Mouse (Mus musculus) intestine, embryonic 14.5 days (tissue): ENCODE measurements around the gene Tcp1. TPM values are rescaled to one million over a fixed set of nuclear protein-coding genes. Genes with fewer than 3 reads are reported as not detected.
A peak's percentile ranks its signal among the peaks of the same experiment; 100 is the strongest.

Source experiments
- ATAC-seq: fragments of 200-750 bp; cut with Nextera tagmentation; replicated peaks from 2 replicates; pipeline ENCODE4 v1.8.0; 2017; ENCODE audit warnings: low read depth, moderate number of reproducible peaks, moderate TSS enrichment, moderate library complexity; ENCODE audit not compliant: low FRiP score, low TSS enrichment
- DNase-seq: peaks from one replicate; pipeline ENCODE4 v3.0.0-alpha.2; 2018; ENCODE audit warnings: low spot score
- H3K27ac ChIP-seq: fragments of 300-500 bp; sonication (generic); 2 replicates; pipeline ENCODE4 v1.5.1; 2014; ENCODE audit warnings: low read depth, mild to moderate bottlenecking, control low read depth
- H3K27me3 ChIP-seq: fragments of 300-500 bp; sonication (generic); replicated peaks from 2 replicates; pipeline ENCODE4 v1.6.1; 2014; ENCODE audit warnings: low read length, control low read depth; ENCODE audit not compliant: control insufficient read depth, insufficient read depth
- H3K36me3 ChIP-seq: fragments of 300-500 bp; sonication (generic); 2 replicates; pipeline ENCODE4 v1.6.1; 2014; ENCODE audit warnings: low read length, control low read depth; ENCODE audit not compliant: control insufficient read depth, insufficient read depth
- H3K4me1 ChIP-seq: fragments of 300-500 bp; sonication (generic); replicated peaks from 2 replicates; pipeline ENCODE4 v1.6.1; 2014; ENCODE audit warnings: low read length, control low read depth, mixed read lengths; ENCODE audit not compliant: control insufficient read depth, insufficient read depth
- H3K4me2 ChIP-seq: fragments of 300-500 bp; sonication (generic); 2 replicates; pipeline ENCODE4 v1.6.1; 2014; ENCODE audit warnings: low read length
- H3K4me3 ChIP-seq: fragments of 300-500 bp; sonication (generic); 2 replicates; pipeline ENCODE4 v1.5.1; 2014; ENCODE audit warnings: low read depth, low read length, control low read depth, mixed read lengths
- H3K9ac ChIP-seq: fragments of 300-500 bp; sonication (generic); 2 replicates; pipeline ENCODE4 v1.6.1; 2014; ENCODE audit warnings: mild to moderate bottlenecking, low read length
- H3K9me3 ChIP-seq: fragments of 300-500 bp; sonication (generic); 2 replicates; pipeline ENCODE4 v1.6.1; 2016; ENCODE audit warnings: low read length, control low read depth; ENCODE audit not compliant: control insufficient read depth
- WGBS: fragments of 180-500 bp; shearing (Covaris S2); extraction: QIAGEN DNeasy Blood & Tissue Kit; methylation state at CpG from one replicate; pipeline ENCODE4 v1.1.7; 2014; 5-methylcytosine and 5-hydroxymethylcytosine counted together
- polyA plus RNA-seq: library from polyadenylated mRNA; unstranded; fragments of >200 nt; fragmentation: Nextera tagmentation; extraction: Ambion mirVana; gene quantifications from 2 replicates; pipeline ENCODE4 v1.2.1, GENCODE M21; 2014

The Tcp1 gene
- polyA plus RNA-seq, 1 experiment from 2014 or later: 447 TPM

GRCm38 (mm10) chr17:12904349-12904748 is 11.2 kb upstream of the Tcp1 start:
- Histone ChIP-seq H3K4me2 (no peak overlapping the region), H3K4me3 (no peak overlapping the region), H3K4me1 (no peaks in the 10 kb centered on the region), H3K9ac (no peak overlapping the region), H3K27ac (no peak overlapping the region), H3K9me3 (no peaks in the 10 kb centered on the region), H3K27me3 (no peaks in the 10 kb centered on the region), H3K36me3 (peaks cover 7% of the 10 kb centered on the region; the same call in 1 of the 2 replicates)
- DNase-seq (no peak), ATAC-seq (no peak)
- 83% methylated on average over 1 of the region's 1 CpGs for WGBS

DNA sequence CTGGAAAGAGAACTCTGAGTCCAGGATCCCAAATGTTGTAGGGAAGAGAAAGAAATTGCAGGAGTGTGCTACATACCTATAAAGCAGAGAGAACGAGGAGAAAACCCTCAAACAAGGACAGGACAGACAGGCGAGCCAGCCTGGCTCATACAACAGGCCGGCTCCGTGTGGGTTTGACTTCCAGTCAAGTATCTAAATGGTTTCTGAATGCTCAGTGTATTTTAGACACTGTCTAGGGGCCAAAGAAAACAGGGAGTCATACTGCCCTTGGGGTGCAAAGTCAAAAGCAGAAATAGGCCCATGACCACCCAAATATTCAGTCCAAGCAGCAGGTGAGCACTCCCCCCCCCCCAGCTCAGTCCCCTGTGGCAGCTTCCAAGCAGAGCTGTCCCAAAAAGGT is 9.7 kb upstream of the Tcp1 start:
- Histone ChIP-seq H3K9me3 (no peaks in the 10 kb centered on the region), H3K4me2 (no peak overlapping the region), H3K27me3 (no peaks in the 10 kb centered on the region), H3K9ac (no peak overlapping the region), H3K4me1 (no peaks in the 10 kb centered on the region), H3K4me3 (no peak overlapping the region), H3K27ac (no peak overlapping the region), H3K36me3 (peaks cover 10% of the 10 kb centered on the region)
- DNase-seq (no peak), ATAC-seq (no peak)
- WGBS: 78% methylated on average over 4 of the region's 4 CpGs

DNA sequence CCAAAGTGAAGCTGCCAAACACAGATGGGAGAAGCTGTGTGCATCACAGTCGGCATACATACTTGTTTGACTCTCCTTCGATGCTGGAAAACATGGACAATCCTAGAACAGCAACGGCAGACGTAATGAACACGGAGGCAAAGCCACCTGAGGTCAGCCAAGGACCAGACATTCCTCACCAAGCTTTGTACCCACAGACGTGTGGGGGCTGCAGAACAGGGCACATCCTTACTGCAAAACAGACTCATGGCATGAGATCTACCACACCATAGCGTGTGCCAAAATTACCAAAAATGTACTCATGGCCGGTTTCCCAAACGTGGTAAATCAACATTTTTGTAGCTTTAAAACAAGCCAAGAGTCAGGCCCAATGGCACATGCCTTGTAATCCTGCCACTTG is 9.1 kb upstream of the Tcp1 start:
- no peak for ATAC-seq
- Histone ChIP-seq H3K9me3 (no peaks in the 10 kb centered on the region), H3K9ac (no peak overlapping the region), H3K4me3 (no peak overlapping the region), H3K27me3 (no peaks in the 10 kb centered on the region), H3K27ac (no peak overlapping the region), H3K4me2 (no peak overlapping the region), H3K4me1 (no peaks in the 10 kb centered on the region), H3K36me3 (peaks cover 16% of the 10 kb centered on the region)
- no peak for DNase-seq
- 81% methylated on average over 9 of the region's 9 CpGs for WGBS

DNA sequence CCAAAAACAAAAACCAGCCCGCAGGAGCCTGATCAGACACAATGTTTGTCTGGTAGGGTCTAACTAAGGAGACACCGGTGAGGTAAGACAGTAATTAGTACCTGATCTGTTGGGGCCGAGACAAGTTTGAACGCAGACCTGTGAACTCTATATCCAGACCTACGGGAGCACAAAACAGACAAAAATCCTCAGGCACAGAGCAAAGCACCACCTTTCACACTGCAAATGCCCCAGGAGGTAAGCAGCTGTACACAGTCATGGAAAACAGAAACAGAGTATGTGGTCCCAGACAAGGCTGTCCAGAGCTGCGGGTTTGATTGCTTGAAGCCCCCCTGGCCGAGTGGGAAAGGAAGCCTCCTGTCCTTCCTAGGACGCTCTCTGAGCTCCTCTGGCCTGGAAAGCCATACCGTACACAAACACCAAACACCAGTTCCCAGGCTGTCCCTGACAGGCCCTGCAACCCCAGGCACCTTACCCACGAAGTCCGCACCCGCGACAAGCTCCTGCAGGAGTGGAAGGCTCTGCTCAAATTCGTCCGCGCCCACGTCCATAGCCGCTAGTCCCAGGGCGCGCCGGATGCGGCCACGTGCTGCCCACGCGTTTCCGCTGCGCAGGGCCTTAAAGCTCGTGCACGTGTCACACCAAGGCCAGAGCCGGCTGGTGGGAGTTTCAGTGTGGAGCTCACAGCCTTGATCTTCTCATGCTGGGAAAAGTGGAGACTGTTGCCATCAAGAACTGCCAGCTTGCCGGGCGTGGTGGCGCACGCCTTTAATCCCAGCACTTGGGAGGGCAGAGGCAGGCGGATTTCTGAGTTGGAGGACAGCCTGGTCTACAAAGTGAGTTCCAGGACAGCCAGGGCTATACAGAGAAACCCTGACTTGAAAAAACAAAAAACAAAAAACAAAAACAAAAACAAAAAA is 5.9 kb upstream of the Tcp1 start, which contains the start of gene Pnldc1:
TSS of gene Pnldc1 (minus strand) at position 870 of the 920 bp plus-strand sequence.
- no peak for DNase-seq
- Histone ChIP-seq H3K4me1 (no peaks in the 10 kb centered on the region), H3K36me3 (peaks cover 36% of the 10 kb centered on the region), H3K9ac (no peak within 1 kb of the TSS), H3K9me3 (no peaks in the 10 kb centered on the region), H3K4me3 (no peak within 1 kb of the TSS), H3K27ac (no peak within 1 kb of the TSS), H3K27me3 (no peaks in the 10 kb centered on the region), H3K4me2 (no peak within 1 kb of the TSS)
- no peak for ATAC-seq
- 75% methylated on average over 35 of the region's 35 CpGs for WGBS

DNA sequence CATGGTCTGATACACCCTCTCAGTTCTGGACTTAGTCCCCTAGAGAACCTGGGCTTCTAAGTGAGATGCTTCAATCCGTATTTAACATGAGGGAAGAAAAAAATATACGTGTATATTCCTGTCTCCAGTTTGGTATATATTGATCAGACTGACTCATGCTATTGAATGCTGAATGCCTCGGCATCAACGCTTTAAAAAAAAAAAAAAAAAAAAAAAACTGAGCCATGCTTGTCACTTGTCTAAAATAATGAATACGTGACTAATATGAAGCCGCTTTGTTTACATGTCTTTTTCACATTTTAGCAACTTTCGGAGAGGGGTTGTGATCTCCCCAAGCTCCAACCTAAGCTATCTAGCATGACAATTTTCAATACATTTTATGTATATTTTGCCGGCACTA is 5.1 kb upstream of the Tcp1 start:
- ATAC-seq: no peak
- Histone ChIP-seq H3K36me3 (peaks cover 36% of the 10 kb centered on the region), H3K4me1 (0 out of 2 replicates have a peak, but pooled peaks cover 3% of the 10 kb centered on the region), H3K4me2 (no peak overlapping the region), H3K9me3 (no peaks in the 10 kb centered on the region), H3K27ac (no peak overlapping the region), H3K9ac (no peak overlapping the region), H3K27me3 (no peaks in the 10 kb centered on the region), H3K4me3 (no peak overlapping the region)
- WGBS: 87% methylated on average over 8 of the region's 8 CpGs
- no peak for DNase-seq

- ATAC-seq: peak; percentile 99
- peak within 1 kb of the TSS; percentile 76 for H3K4me3 ChIP-seq
- H3K4me2 ChIP-seq: peak within 1 kb of the TSS; percentile 88
- peak; percentile 96 for DNase-seq
- peaks cover 59% of the 10 kb centered on the region for H3K36me3 ChIP-seq
- H3K9me3 ChIP-seq: no peaks in the 10 kb centered on the region
- peak within 1 kb of the TSS; percentile 90 for H3K9ac ChIP-seq
- peak within 1 kb of the TSS; percentile 79 for H3K27ac ChIP-seq
- peaks cover 10% of the 10 kb centered on the region; the same call in 1 of the 2 replicates for H3K4me1 ChIP-seq
- H3K27me3 ChIP-seq: no peaks in the 10 kb centered on the region
- whole genome bisulfite sequencing: under 1% methylated on average over 56 of the region's 56 CpGs
Measured at GRCm38 (mm10) chr17:12915881-12916583, 531 bp downstream of the Tcp1 start, which contains the start of gene Mrpl18. Gene Mrpl18, minus strand, starts transcription at chr17:12916345.

GRCm38 (mm10) chr17:12916588-12917380 is 1.3 kb downstream of the Tcp1 start:
- Histone ChIP-seq H3K9me3 (no peaks in the 10 kb centered on the region), H3K9ac (peak overlapping the region; percentile 90), H3K27me3 (no peaks in the 10 kb centered on the region), H3K36me3 (peaks cover 59% of the 10 kb centered on the region), H3K4me3 (peak overlapping the region; percentile 76), H3K27ac (peak overlapping the region; percentile 79), H3K4me2 (peak overlapping the region; percentile 75), H3K4me1 (peaks cover 10% of the 10 kb centered on the region; the same call in 1 of the 2 replicates)
- ATAC-seq: peak; percentile 67
- no peak for DNase-seq
- WGBS: under 1% methylated on average over 40 of the region's 40 CpGs

DNA sequence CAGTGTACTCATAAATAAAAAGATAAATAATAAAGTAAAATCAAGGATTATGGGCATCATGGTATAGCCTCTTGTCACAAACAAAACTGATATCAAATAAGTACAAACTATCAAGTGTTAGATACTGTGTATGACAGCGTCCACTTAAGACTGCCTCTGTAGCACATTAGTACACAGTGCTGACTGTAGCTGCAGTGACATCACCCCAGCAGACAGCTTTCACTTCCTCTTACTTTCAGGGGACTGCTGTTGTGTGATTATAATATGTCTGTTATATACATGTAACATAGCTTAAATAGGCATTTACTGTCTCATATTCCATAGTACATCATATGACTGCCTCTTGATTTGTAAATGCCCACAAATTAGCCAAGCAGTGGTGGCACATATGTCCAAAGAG is 5.6 kb downstream of the Tcp1 start:
- no peak overlapping the region for H3K27ac ChIP-seq
- H3K4me2 ChIP-seq: no peak overlapping the region
- H3K9me3 ChIP-seq: no peaks in the 10 kb centered on the region
- peaks cover 78% of the 10 kb centered on the region for H3K36me3 ChIP-seq
- no peak for DNase-seq
- H3K9ac ChIP-seq: no peak overlapping the region
- no peak overlapping the region for H3K4me3 ChIP-seq
- H3K27me3 ChIP-seq: no peaks in the 10 kb centered on the region
- WGBS: 100% methylated on average over 1 of the region's 1 CpGs
- ATAC-seq: no peak
- peaks cover 7% of the 10 kb centered on the region; the same call in 1 of the 2 replicates for H3K4me1 ChIP-seq
